Mouse (Mus musculus) stomach, postnatal 0 days (tissue): Measurements from ENCODE around the gene Vac14. TPM values are rescaled to one million over a fixed set of nuclear protein-coding genes. Genes with fewer than 3 reads are reported as not detected.

Experiments
- ATAC-seq: fragments of 200-750 bp; cut with Nextera tagmentation; 2 replicates; pipeline ENCODE4 v1.8.0; 2017; ENCODE audit not compliant: low FRiP score, low TSS enrichment
- DNase-seq: peaks from one replicate; pipeline ENCODE4 v3.0.0-alpha.2; 2016; ENCODE audit warnings: low spot score
- H3K27ac ChIP-seq: fragments of 300-500 bp; sonication (generic); replicated peaks from 2 replicates; pipeline ENCODE4 v1.5.1; 2014; ENCODE audit warnings: mild to moderate bottlenecking, control low read depth
- H3K27me3 ChIP-seq: fragments of 300-500 bp; sonication (generic); 2 replicates; pipeline ENCODE4 v1.6.1; 2014; ENCODE audit warnings: low read length; ENCODE audit not compliant: control insufficient read depth, insufficient read depth
- H3K36me3 ChIP-seq: fragments of 300-500 bp; sonication (generic); 2 replicates; pipeline ENCODE4 v1.6.1; 2014; ENCODE audit warnings: low read length, mixed read lengths; ENCODE audit not compliant: control insufficient read depth, insufficient read depth
- H3K4me1 ChIP-seq: fragments of 300-500 bp; sonication (generic); replicated peaks from 2 replicates; pipeline ENCODE4 v1.6.1; 2014; ENCODE audit warnings: antibody characterized with exemption; ENCODE audit not compliant: control insufficient read depth, insufficient read depth
- H3K4me2 ChIP-seq: fragments of 300-500 bp; sonication (generic); replicated peaks from 2 replicates; pipeline ENCODE4 v1.6.1; 2014; ENCODE audit warnings: low read depth, mild to moderate bottlenecking, control low read depth, moderate library complexity
- H3K4me3 ChIP-seq: fragments of 300-500 bp; sonication (generic); 2 replicates; pipeline ENCODE4 v1.5.1; 2014; ENCODE audit warnings: low read depth, low read length, control low read depth
- H3K9ac ChIP-seq: fragments of 300-500 bp; sonication (generic); 2 replicates; pipeline ENCODE4 v1.6.1; 2014; ENCODE audit warnings: mild to moderate bottlenecking, low read length, control low read depth, mixed read lengths
- H3K9me3 ChIP-seq: fragments of 300-500 bp; sonication (generic); 2 replicates; pipeline ENCODE4 v1.6.1; 2016; ENCODE audit warnings: low read length; ENCODE audit not compliant: control insufficient read depth
- CTCF ChIP-seq: IDR thresholded peaks from 2 replicates; pipeline ENCODE4 v1.5.1; 2016; ENCODE audit warnings: antibody characterized with exemption, low read depth, mild to moderate bottlenecking, moderate library complexity
- EP300 ChIP-seq: optimal IDR thresholded peaks from 2 replicates; pipeline ENCODE3; 2016; ENCODE audit warnings: antibody characterized with exemption
- WGBS: fragments of 180-500 bp; shearing (Covaris S2); extraction: QIAGEN DNeasy Blood & Tissue Kit; methylation state at CpG from one replicate; pipeline ENCODE4 v1.1.7; 2014; 5-methylcytosine and 5-hydroxymethylcytosine counted together
- polyA plus RNA-seq: library from polyadenylated mRNA; unstranded; fragments of >200 nt; fragmentation: Nextera tagmentation; extraction: Ambion mirVana; gene quantifications from 2 replicates; pipeline ENCODE4 v1.2.1, GENCODE M21; 2015

Vac14 gene
- polyA plus RNA-seq, 1 experiment from 2014 or later, result 7.7 TPM

DNA sequence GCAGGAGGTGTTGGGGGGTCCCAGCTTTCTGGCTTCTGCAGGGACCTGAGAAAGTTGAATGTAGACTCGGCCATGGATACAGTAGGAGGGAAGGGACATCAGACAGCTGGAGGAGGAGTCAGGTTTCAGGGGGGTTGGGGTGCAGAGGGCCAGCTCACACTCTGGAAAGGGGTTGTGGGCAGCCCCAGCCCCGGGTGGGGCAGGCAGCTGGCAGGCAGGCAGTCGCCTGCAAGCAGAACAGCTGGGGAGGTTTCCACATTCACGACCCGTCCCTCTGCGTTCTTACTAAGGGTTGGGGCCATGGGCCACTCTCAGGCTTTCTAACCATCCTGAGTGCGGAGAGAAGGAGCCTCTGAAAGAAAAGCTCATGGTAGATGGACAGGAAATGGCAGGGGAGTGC is 98.7 kb downstream of the Vac14 start:
- H3K27ac ChIP-seq, result peak overlapping the region; percentile 93
- H3K4me1 ChIP-seq, result peaks cover 6% of the 10 kb centered on the region
- H3K27me3 ChIP-seq, result no peaks in the 10 kb centered on the region
- H3K4me2 ChIP-seq, result no peak overlapping the region
- no peaks in the 10 kb centered on the region for H3K9me3 ChIP-seq
- ATAC-seq (no peak), DNase-seq (no peak)
- no peak overlapping the region for H3K4me3 ChIP-seq
- 32% methylated on average over 7 of the region's 7 CpGs for WGBS
- TF ChIP-seq EP300 (no peak), CTCF (no peak)
- no peaks in the 10 kb centered on the region for H3K36me3 ChIP-seq
- H3K9ac ChIP-seq, result no peak overlapping the region; the same call in 1 of the 2 replicates

DNA sequence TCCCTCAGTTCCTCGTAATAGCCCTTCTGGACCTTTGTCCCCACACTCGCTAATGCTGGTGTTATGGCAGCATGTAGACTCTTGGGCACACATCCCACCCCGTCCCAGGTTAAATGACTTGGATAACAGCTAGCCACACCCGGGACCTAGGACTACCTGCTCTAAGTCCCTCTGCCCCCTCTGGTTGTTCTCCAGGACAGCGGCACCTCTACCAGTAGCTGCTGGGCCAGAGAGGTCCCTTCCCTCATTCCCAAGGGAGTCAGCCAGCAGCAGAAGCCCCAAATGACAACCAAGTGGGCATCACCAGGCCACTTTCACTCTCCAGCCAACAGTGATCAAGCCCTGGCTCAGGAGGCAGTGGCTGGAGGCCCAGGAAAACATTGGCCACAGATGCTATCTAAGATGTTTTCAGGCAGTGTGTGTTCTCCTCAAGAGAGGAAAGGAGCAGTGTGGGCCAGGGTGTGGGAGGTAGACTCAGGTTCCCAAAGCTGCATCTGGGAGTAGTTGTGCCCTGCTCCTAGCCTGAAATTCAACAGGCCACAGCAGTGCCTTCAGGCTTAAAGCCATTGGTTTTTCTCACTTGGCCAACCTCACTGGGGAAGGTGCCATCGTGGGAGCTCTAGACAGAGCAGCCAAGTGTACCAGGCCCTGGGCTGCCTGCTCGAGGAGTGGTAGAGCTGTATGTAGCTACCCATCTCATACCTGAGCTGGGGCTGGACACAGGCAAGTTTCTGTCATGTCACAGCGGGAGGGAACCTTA is 100.0 kb downstream of the Vac14 start:
- Histone ChIP-seq H3K4me1 (peaks cover 6% of the 10 kb centered on the region), H3K4me2 (no peak overlapping the region), H3K9ac (no peak overlapping the region), H3K36me3 (no peaks in the 10 kb centered on the region), H3K27ac (peak overlapping the region; percentile 94), H3K27me3 (no peaks in the 10 kb centered on the region), H3K4me3 (no peak overlapping the region), H3K9me3 (no peaks in the 10 kb centered on the region)
- 77% methylated on average over 8 of the region's 8 CpGs for WGBS
- DNase-seq, result no peak
- no peak for ATAC-seq
- no peak for TF ChIP-seq EP300
- no peak for TF ChIP-seq CTCF

DNA sequence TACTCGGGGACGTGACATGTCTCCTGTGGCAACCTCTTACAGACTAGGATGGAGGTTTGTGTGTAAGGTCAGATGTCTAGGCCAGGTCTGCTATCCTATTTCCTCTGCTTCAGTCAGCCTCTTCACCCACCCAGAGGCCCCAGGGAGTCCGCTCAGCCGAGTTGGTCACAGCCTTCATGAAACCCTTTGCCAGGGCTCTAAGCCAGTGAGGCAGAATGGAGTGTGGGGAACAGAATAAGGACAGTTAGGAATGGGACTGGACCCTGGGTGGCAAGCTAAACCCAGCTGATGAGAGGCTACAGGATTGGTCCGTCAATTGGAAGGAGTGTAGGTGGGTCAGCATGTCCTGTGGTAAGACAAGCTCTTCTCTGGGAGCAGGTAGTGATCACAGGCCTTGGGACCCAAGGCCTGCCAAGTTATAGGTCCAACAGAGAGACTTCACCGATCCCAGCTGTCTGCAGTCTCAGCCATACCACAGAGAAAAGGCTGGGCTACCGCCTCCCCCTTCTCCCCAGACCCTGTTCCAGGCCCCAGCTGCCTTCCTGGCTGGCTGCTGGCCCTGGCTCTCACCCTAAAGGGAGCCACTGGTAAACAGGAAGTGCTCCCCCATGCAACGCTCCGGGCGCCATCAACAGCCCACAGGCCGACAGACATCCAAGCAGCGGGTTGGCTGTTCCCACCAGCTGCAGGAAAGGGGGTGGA is 100.7 kb downstream of the Vac14 start:
- ATAC-seq (peak; percentile 10; the same call in 1 of the 2 replicates), DNase-seq (peak; percentile 42)
- Histone ChIP-seq H3K9ac (0 out of 2 replicates have a peak overlapping the region, but pooled peaks have one; percentile 2), H3K4me3 (no peak overlapping the region), H3K27me3 (no peaks in the 10 kb centered on the region), H3K4me2 (no peak overlapping the region), H3K4me1 (peaks cover 6% of the 10 kb centered on the region), H3K36me3 (no peaks in the 10 kb centered on the region), H3K27ac (peak overlapping the region; percentile 94), H3K9me3 (no peaks in the 10 kb centered on the region)
- TF ChIP-seq CTCF, result no peak
- TF ChIP-seq EP300, result no peak
- 38% methylated on average over 11 of the region's 12 CpGs for WGBS

DNA sequence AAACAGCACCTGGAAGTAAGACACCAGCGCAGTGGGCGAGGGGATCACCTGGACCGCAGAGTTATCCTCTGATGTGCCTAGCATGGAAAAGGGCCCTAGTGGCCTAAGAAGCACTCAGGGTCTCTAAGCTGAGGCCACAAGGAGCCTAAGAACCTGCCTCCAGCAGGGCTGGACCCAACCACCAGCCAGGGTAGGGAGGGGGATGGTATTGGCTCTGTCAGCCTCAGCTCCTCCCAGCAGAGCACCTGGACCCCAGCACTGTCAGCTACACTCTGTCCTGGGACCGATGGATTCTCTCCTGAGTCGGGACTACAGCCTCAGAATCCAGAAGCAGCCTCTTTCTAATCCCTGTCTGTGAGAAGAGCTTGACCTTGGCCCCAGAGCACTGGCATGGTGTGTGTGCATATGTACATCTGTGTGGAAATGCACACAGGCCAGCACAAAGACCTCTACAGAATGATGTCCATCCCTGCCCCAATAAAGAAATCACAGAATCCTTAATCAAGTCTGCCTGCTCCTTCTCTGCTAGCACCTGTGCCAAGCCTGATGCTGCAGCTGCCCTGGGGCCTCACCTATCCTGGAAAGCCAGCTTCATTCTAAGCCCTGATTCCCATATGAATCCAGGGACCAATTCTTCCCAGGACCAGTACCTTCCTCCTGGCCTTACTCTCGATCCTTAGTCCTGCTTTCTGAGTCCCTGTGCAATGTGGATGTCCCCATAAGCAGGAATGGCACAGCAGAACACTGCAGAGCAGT is 101.7 kb downstream of the Vac14 start:
- WGBS, result 63% methylated on average over 6 of the region's 6 CpGs
- H3K4me1 ChIP-seq, result peaks cover 9% of the 10 kb centered on the region
- H3K4me2 ChIP-seq, result no peak overlapping the region; the same call in 1 of the 2 replicates
- no peaks in the 10 kb centered on the region for H3K9me3 ChIP-seq
- 0 out of 2 replicates have a peak overlapping the region, but pooled peaks have one; percentile 8 for H3K9ac ChIP-seq
- H3K36me3 ChIP-seq, result no peaks in the 10 kb centered on the region
- H3K27me3 ChIP-seq, result no peaks in the 10 kb centered on the region
- ATAC-seq, result no peak
- H3K27ac ChIP-seq, result peak overlapping the region; percentile 94
- TF ChIP-seq CTCF (no peak), EP300 (no peak)
- no peak overlapping the region for H3K4me3 ChIP-seq
- DNase-seq, result no peak

DNA sequence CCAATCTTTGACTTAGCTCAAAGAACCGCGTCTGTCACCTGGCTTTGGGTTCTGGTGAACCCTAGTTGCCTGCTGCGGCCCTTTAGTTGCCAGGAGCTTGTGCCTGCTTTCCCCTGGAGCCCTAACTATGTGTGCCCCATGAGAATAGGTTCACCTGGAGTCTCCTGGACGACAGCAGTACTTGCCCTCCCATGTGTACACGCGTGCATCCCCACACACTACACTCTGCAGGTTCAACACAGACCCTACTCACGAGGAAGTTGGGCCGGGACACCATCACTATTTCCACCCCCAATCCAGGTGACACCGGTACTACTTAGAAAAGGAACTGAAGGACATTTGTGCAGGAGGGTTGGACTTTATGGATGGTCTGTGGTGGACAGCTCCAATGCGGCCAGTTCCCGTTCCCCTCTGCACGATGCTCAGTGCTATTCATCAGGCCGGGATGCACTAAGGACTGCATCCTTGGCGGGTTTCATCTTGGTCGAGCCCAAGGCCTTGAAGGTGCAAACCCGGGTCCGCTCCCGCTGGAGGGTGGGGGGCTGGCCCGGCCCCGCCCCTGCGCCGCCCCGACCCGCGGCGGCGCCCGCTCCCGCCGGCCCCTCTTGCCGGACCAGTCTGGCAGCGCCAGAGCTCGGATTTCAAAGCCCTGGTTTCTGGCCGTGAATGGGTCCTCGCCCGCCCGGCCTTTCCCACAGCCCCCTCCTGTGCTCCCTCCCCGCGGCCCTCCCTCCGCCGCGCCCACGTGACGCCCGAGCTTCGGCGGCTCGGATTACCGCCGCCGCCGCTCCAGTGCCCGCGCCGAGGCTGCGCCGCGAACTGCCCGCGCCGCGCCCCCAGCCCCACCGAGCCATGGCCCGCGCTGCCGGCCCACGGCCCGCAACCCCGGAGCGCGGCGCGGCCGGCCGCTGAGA is 102.6 kb downstream of the Vac14 start, which contains the start of gene Mtss1l:
TSS of gene Mtss1l (plus strand) at position 792 of the 914 bp plus-strand sequence.
- H3K27ac ChIP-seq, result peak within 1 kb of the TSS; percentile 94
- DNase-seq (peak; percentile 87), ATAC-seq (peak; percentile 77)
- H3K4me2 ChIP-seq, result peak within 1 kb of the TSS; percentile 69
- no peaks in the 10 kb centered on the region for H3K27me3 ChIP-seq
- no peaks in the 10 kb centered on the region for H3K36me3 ChIP-seq
- peak within 1 kb of the TSS; percentile 59 for H3K4me3 ChIP-seq
- peaks cover 8% of the 10 kb centered on the region for H3K4me1 ChIP-seq
- 6% methylated on average over 48 of the region's 75 CpGs for WGBS
- peak within 1 kb of the TSS; percentile 88 for H3K9ac ChIP-seq
- no peak for TF ChIP-seq CTCF
- H3K9me3 ChIP-seq, result no peaks in the 10 kb centered on the region
